Comparison of ENCODE assay signal across 7 mouse cellular contexts in genomic region chr3:117359686-117360521, GRCm38 (mm10). TPM values are rescaled to one million over a fixed set of nuclear protein-coding genes. Genes with fewer than 3 reads are reported as not detected.
A peak's percentile ranks its signal among the peaks of the same experiment; 100 is the strongest.
DNase-seq lines count a peak whose midpoint lies in the region; ATAC-seq and TF ChIP-seq lines count a peak whose summit lies in the region.

No protein-coding gene starts in this region.

- no peaks in the 10 kb centered on the region for H3K27me3 ChIP-seq in cerebellum, adult 2 months (ENCODE audit: control insufficient read depth, insufficient read depth, low read length)
- H3K27me3 ChIP-seq in forebrain, postnatal 0 days (ENCODE audit: insufficient read depth, low read length): no peaks in the 10 kb centered on the region
- no peaks in the 10 kb centered on the region for H3K27me3 ChIP-seq in hindbrain, embryonic 16.5 days (replicated peaks; ENCODE audit: control insufficient read depth, insufficient read depth, low read length)
- H3K27me3 ChIP-seq in stomach, embryonic 14.5 days (ENCODE audit: control insufficient read depth, insufficient read depth, low read length): no peaks in the 10 kb centered on the region

- peak overlapping the region; percentile 84 for H3K9ac ChIP-seq in forebrain, postnatal 0 days
- H3K9ac ChIP-seq in hindbrain, embryonic 16.5 days (ENCODE audit: low read depth, low read length): peak overlapping the region; percentile 83
- H3K9ac ChIP-seq in stomach, embryonic 14.5 days (replicated peaks; ENCODE audit: low read depth, low read length): no peak overlapping the region

- TF ChIP-seq CTCF in cerebellum, adult 2 months (IDR thresholded peaks at IDR 0.05; ENCODE audit: borderline replicate concordance, insufficient read depth, low read depth, low read length): no peak
- TF ChIP-seq CTCF in forebrain, postnatal 0 days (IDR thresholded peaks at IDR 0.05; ENCODE audit: low read depth): no peak; the same call in 1 of the 2 replicates
- TF ChIP-seq CTCF in left cerebral cortex, adult 2 months (IDR thresholded peaks at IDR 0.05): no peak

- 2% methylated on average over 46 of the region's 46 CpGs for WGBS in cerebellum, adult 2 months
- 2% methylated on average over 46 of the region's 46 CpGs for WGBS in forebrain, postnatal 0 days
- 3% methylated on average over 38 of the region's 46 CpGs for WGBS in hindbrain, embryonic 16.5 days
- 3% methylated on average over 46 of the region's 46 CpGs for WGBS in stomach, embryonic 14.5 days

- H3K4me1 ChIP-seq in cerebellum, adult 2 months (ENCODE audit: control insufficient read depth, insufficient read depth, low read length): peaks cover 5% of the 10 kb centered on the region; the same call in 1 of the 2 replicates
- 0 out of 2 replicates have a peak, but pooled peaks cover 3% of the 10 kb centered on the region for H3K4me1 ChIP-seq in forebrain, postnatal 0 days (ENCODE audit: insufficient read depth)
- peaks cover 6% of the 10 kb centered on the region; the same call in 1 of the 2 replicates for H3K4me1 ChIP-seq in hindbrain, embryonic 16.5 days (ENCODE audit: control insufficient read depth, insufficient read depth, low read depth, low read length)
- H3K4me1 ChIP-seq in stomach, embryonic 14.5 days (ENCODE audit: control insufficient read depth, insufficient read depth, low read length): no peaks in the 10 kb centered on the region; the same call in 1 of the 2 replicates

- peak overlapping the region; percentile 15 for H3K27ac ChIP-seq in cerebellum, adult 2 months (ENCODE audit: insufficient read depth, low read length)
- peak overlapping the region; percentile 84 for H3K27ac ChIP-seq in forebrain, postnatal 0 days (ENCODE audit: low read depth, low read length)
- peak overlapping the region; percentile 90 for H3K27ac ChIP-seq in hindbrain, embryonic 16.5 days (ENCODE audit: low read depth, low read length)
- H3K27ac ChIP-seq in left cerebral cortex, adult 2 months: peak overlapping the region; percentile 99
- H3K27ac ChIP-seq in stomach, embryonic 14.5 days (ENCODE audit: low read length): no peak overlapping the region

- peak overlapping the region; percentile 57 for H3K4me2 ChIP-seq in forebrain, postnatal 0 days (ENCODE audit: low read depth)
- peak overlapping the region; percentile 69 for H3K4me2 ChIP-seq in hindbrain, embryonic 16.5 days (ENCODE audit: low read length)
- H3K4me2 ChIP-seq in stomach, embryonic 14.5 days (replicated peaks; ENCODE audit: low read depth, low read length): peak overlapping the region; percentile 73

- intact Hi-C loops in left cerebral cortex, adult 2 months (cut with DNase I): loop anchor here (1.0 to 10.0 kb wide), 5 partner anchors 31 to 454 kb away; no protein-coding TSS in a partner anchor

- ATAC-seq in forebrain, postnatal 0 days: peak; percentile 89
- ATAC-seq in hindbrain, embryonic 16.5 days: peak; percentile 91
- ATAC-seq in stomach, embryonic 14.5 days (ENCODE audit: insufficient number of reproducible peaks, insufficient read depth, low FRiP score, low read depth): peak; percentile 67; the same call in 1 of the 2 replicates

- TF ChIP-seq POLR2A in cerebellum, adult 2 months (IDR thresholded peaks at IDR 0.05; ENCODE audit: borderline replicate concordance, insufficient read depth, low read length): peak; percentile 37; the same call in 1 of the 2 replicates

- no peaks in the 10 kb centered on the region for H3K36me3 ChIP-seq in forebrain, postnatal 0 days (ENCODE audit: insufficient read depth)
- H3K36me3 ChIP-seq in hindbrain, embryonic 16.5 days (ENCODE audit: control insufficient read depth, insufficient read depth, low read length): no peaks in the 10 kb centered on the region
- no peaks in the 10 kb centered on the region for H3K36me3 ChIP-seq in stomach, embryonic 14.5 days (ENCODE audit: control insufficient read depth, insufficient read depth, low read length)

- peak overlapping the region; percentile 84 for H3K4me3 ChIP-seq in cerebellum, adult 2 months (replicated peaks; ENCODE audit: insufficient read depth, low read depth, low read length)
- H3K4me3 ChIP-seq in forebrain, postnatal 0 days (ENCODE audit: low read depth, low read length): peak overlapping the region; percentile 71
- H3K4me3 ChIP-seq in hindbrain, embryonic 16.5 days (ENCODE audit: low read length): peak overlapping the region; percentile 71
- H3K4me3 ChIP-seq in left cerebral cortex, adult 2 months: peak overlapping the region; percentile 80
- H3K4me3 ChIP-seq in stomach, embryonic 14.5 days (ENCODE audit: low read depth, low read length): peak overlapping the region; percentile 42

- no peaks in the 10 kb centered on the region for H3K9me3 ChIP-seq in forebrain, postnatal 0 days (ENCODE audit: low read length)
- H3K9me3 ChIP-seq in hindbrain, embryonic 16.5 days (ENCODE audit: control insufficient read depth, low read length): no peaks in the 10 kb centered on the region
- no peaks in the 10 kb centered on the region for H3K9me3 ChIP-seq in stomach, embryonic 14.5 days (ENCODE audit: control insufficient read depth, low read depth, low read length)

- peak; percentile 72 for DNase-seq in adrenal gland, adult 2 months
- peak; percentile 74 to 80 for DNase-seq in cerebellum, adult 2 months
- DNase-seq in forebrain, postnatal 0 days: peak; percentile 79
- peak; percentile 76 to 77 for DNase-seq in left cerebral cortex, adult 2 months (ENCODE audit: extremely low spot score in 1 of 2, low spot score in 2 of 2)
- peak; percentile 59 for DNase-seq in mesoderm, embryonic 11.5 days (ENCODE audit: low read depth, low spot score)

RNA-seq across cellular contexts. Expression of gene Plppr4, which starts 0.8 kb away (rescaled TPM):
- total RNA-seq in adrenal gland, adult 2 months (2021): 1 to 10 TPM in 1 of 2 experiments, under 1 TPM in 1; 0.69 to 1.8 TPM
- 0.49 and 0.84 TPM in 2 replicates for polyA plus RNA-seq in adrenal gland, adult 2 months (2012; rRNA removed)
- polyA plus RNA-seq in cerebellum, adult 2 months (2012; rRNA removed): 25.3 and 32.0 TPM in 2 replicates
- total RNA-seq in forebrain, postnatal 0 days (2014; rRNA removed): 77.8 and 97.8 TPM in 2 replicates
- polyA plus RNA-seq in forebrain, postnatal 0 days (2015; fragmentation: Nextera tagmentation; extraction: Ambion mirVana): 28.9 and 60.8 TPM in 2 replicates
- 37.3 and 41.3 TPM in 2 replicates for polyA plus RNA-seq in hindbrain, embryonic 16.5 days (2015; fragmentation: Nextera tagmentation; extraction: Ambion mirVana)
- total RNA-seq in left cerebral cortex, adult 2 months (2021): 100 to 1,000 TPM; 180 to 196 TPM
- 0.54 and 0.67 TPM in 2 replicates for polyA plus RNA-seq in stomach, embryonic 14.5 days (2014; fragmentation: Nextera tagmentation; extraction: Ambion mirVana)

Comparison
In these comparisons a context has a peak if more than half of its experiments do, and no peak if none do; other contexts are left out.
1. RNA of gene Plppr4, which starts 0.8 kb away (polyA plus RNA-seq): 28.9 to 60.8 TPM in forebrain, postnatal 0 days, 37.3 to 41.3 TPM in hindbrain, embryonic 16.5 days and 25.3 to 32.0 TPM in cerebellum, adult 2 months; 0.49 to 0.84 TPM in adrenal gland, adult 2 months and 0.54 to 0.67 TPM in stomach, embryonic 14.5 days; every median in the first group is over 10 times any median in the second.
2. Peak in every context shown above with its lines, with median percentiles within 50 percentile points of each other: DNase-seq, H3K4me3 ChIP-seq, ATAC-seq and H3K4me2 ChIP-seq.